Mouse (Mus musculus) left cerebral cortex, adult 2 months (tissue): Measurements from ENCODE around the gene Retsat. TPM values are rescaled to one million over a fixed set of nuclear protein-coding genes. Genes with fewer than 3 reads are reported as not detected.

ENCODE experiments used
- DNase-seq, 2 experiments: peaks; one replicate each; pipeline ENCODE4 v3.0.0; 2021 to 2022; ENCODE audit warnings: low spot score in 2 of 2, mixed read lengths in 1 of 2; ENCODE audit errors: extremely low spot score in 1 of 2
- H3K27ac ChIP-seq: fragments of 200-600 bp; 2 replicates; pipeline ENCODE4 v1.8.1; 2022
- H3K4me3 ChIP-seq: fragments of 200-600 bp; 2 replicates; pipeline ENCODE4 v1.8.1; 2022
- CTCF ChIP-seq: fragments of 200-600 bp; IDR thresholded peaks from 2 replicates; pipeline ENCODE4 v1.8.1; 2022; ENCODE audit warnings: antibody characterized with exemption, mild to moderate bottlenecking, moderate library complexity
- intact Hi-C: fragments of 180-260 bp; cut with DNase I; formaldehyde crosslinking; loops from one replicate; pipeline ENCODE4 v1.15.1; 2025
- total RNA-seq, 2 experiments: library from RNA; stranded (reverse); gene quantifications; 2 replicates each; pipeline ENCODE4 v1.2.3; 2021

Retsat gene
- total RNA-seq, 2 experiments from 2014 or later, result 46.3 to 50.3 TPM

DNA sequence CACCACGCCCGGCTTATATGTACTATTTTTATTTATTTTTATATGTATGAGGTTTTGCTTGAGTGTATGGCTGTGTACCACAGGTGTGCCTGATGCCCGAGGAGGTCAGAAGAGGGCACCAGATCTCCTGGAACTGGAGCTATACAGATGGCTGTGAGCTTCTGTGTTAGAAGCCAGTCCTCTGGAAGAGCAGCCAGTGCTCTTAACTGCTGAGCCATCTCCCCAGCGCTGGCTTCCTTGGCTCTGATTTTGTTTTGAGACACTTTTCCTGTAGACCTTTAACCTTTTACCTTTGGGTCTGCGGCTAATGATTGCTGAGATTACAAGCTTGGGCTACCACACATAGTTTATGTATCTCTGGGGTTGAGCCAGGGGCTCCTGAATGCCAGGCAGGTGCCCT lies 30.8 kb upstream of the Retsat start:
- no peak; the same call in 1 of the 2 replicates for TF ChIP-seq CTCF
- Histone ChIP-seq H3K27ac (no peak overlapping the region), H3K4me3 (no peak overlapping the region)
- intact Hi-C loops, result no loop called here
- no peak for DNase-seq

DNA sequence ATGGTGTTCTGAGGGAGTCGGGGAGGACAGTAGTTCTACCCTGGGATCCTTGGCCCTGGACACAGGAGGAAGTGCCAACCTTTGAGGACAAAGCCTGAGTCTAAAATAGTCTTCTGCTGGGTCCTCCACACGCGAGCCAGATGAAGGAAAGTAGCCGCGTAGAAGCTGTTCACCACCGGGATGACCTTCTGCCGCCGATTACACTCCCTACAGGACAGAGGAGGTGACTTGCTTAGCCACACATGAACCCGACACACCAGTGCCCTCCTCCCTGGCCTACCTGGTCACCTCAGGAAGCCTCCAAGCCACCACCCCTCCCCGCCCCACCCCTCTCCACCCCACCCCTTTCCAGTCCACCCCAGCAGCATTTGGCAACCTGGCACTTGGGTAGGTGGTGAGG lies 29.5 kb upstream of the Retsat start:
- Histone ChIP-seq H3K4me3 (no peak overlapping the region), H3K27ac (no peak overlapping the region)
- DNase-seq, result no peak
- intact Hi-C loops, result no loop called here
- no peak for TF ChIP-seq CTCF

- intact Hi-C loops, result no loop called here
- no peak overlapping the region for H3K4me3 ChIP-seq
- H3K27ac ChIP-seq, result no peak overlapping the region
- DNase-seq, result no peak
- no peak for TF ChIP-seq CTCF
Measured at GRCm38 (mm10) chr6:72570644-72571397, 27.5 kb upstream of the Retsat start.

- DNase-seq, result no peak
- Histone ChIP-seq H3K4me3 (no peak overlapping the region), H3K27ac (no peak overlapping the region)
- intact Hi-C loops, result no loop called here
- TF ChIP-seq CTCF, result no peak
Measured at GRCm38 (mm10) chr6:72571826-72572225, 26.4 kb upstream of the Retsat start.

- no peak for TF ChIP-seq CTCF
- Histone ChIP-seq H3K4me3 (no peak overlapping the region), H3K27ac (no peak overlapping the region)
- no peak for DNase-seq
- intact Hi-C loops, result no loop called here
Measured at GRCm38 (mm10) chr6:72576041-72576440, 22.2 kb upstream of the Retsat start.

DNA sequence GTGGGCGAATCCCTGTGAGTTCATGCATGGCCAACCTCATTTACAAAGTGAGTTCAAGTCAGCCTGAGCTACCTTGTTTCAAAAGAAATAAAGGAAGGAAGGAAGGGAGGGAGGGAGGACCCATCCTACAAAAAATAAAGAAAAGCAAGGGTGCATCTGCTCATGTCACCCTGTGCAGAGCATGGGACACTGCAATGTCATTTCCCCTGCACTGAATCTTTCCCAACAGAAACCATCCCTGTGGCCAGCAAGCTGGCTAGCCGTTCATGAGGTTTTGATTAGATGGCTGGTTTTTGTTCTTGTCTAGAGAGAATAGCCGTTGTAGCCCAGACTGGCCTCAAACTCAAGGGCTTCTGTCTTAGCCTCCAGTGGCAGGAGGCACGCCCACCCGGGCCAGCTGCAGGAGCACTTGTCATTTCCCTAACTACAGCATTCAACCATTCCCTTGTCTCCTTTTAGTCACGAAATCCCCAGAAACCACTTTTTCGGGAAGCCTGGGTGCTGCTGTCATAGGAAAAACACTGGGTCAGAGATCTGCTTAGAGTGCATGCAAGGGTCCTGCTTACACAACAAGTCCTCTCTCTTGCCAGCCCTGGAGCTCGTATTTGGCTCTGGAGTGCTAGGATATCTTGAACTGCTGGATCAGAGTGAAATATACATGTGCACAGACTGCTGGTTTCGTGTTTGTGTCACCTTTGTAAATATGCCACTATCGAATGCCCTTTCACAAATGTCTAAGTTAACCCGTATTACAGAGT lies 16.5 kb upstream of the Retsat start:
- no peak for DNase-seq
- intact Hi-C loops, result no loop called here
- TF ChIP-seq CTCF, result no peak
- H3K27ac ChIP-seq, result no peak overlapping the region
- H3K4me3 ChIP-seq, result no peak overlapping the region

- Histone ChIP-seq H3K27ac (no peak overlapping the region), H3K4me3 (no peak overlapping the region)
- intact Hi-C loops, result no loop called here
- DNase-seq, result no peak
- TF ChIP-seq CTCF, result no peak
Measured at GRCm38 (mm10) chr6:72583211-72583839, 14.9 kb upstream of the Retsat start.

GRCm38 (mm10) chr6:72584154-72584553 lies 14.1 kb upstream of the Retsat start:
- intact Hi-C loops, result no loop called here
- TF ChIP-seq CTCF, result no peak
- no peak for DNase-seq
- no peak overlapping the region for H3K27ac ChIP-seq
- no peak overlapping the region for H3K4me3 ChIP-seq

GRCm38 (mm10) chr6:72586701-72587100 lies 11.6 kb upstream of the Retsat start:
- H3K27ac ChIP-seq, result no peak overlapping the region
- intact Hi-C loops, result no loop called here
- no peak for TF ChIP-seq CTCF

DNA sequence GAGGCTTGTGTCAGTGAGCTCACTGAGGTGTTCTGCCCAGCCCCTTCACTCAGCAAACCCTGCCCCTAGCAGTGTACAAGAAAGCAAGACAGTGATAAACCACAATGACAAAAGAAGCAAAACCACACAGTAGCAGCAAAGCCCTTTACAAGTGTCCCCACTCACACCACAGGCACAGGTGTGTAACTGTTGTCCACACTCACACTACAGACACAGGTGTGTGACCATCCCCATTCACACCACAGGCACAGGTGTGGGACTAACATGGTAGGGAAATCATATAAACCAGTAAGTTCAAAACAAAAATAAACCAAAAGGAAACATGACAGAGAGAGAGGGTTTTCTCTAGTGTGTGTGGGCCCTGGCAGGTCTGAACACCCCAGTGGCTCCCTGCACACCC lies 10.0 kb upstream of the Retsat start:
- Histone ChIP-seq H3K27ac (no peak overlapping the region), H3K4me3 (no peak overlapping the region)
- no peak for TF ChIP-seq CTCF
- intact Hi-C loops, result no loop called here
- no peak for DNase-seq

More at GRCm38 (mm10) chr6:72586701-72587100, 11.6 kb upstream of the Retsat start:
- no peak overlapping the region for H3K4me3 ChIP-seq
- no peak for DNase-seq

DNA sequence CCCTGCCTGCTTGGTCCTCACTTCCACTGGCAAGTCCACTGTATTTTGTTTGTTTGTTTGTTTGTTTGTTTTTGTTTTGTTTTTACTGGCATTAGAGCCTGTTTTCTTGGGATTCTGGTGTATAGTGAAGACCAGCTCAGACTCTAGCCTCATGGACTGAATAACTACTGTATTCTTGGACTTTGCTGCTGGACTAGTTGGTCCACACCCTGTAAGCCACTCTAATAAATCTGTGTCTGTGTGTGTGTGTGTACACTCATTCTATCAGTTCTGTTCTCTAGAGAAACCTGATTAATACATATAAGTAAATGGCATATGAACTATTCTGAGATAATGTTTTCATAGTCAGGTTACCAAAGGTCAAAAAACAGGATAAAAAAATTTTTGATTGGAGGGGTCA lies 8.2 kb upstream of the Retsat start:
- no peak overlapping the region for H3K27ac ChIP-seq
- intact Hi-C loops, result no loop called here

More for the DNA sequence above, 8.2 kb upstream of the Retsat start:
- TF ChIP-seq CTCF, result no peak
- no peak for DNase-seq
- H3K4me3 ChIP-seq, result no peak overlapping the region
